Mouse (Mus musculus) ES-E14 (cell line): ENCODE results near the gene Cenpm. TPM values are rescaled to one million over a fixed set of nuclear protein-coding genes. Genes with fewer than 3 reads are reported as not detected.

Source experiments
- DNase-seq: peaks from one replicate; pipeline ENCODE4 v3.0.0-alpha.2; 2013; ENCODE audit warnings: low read depth, low spot score
- H3K27ac ChIP-seq: 2 replicates; pipeline ENCODE4 v1.5.1; 2012; ENCODE audit warnings: low read depth, mild to moderate bottlenecking, low read length, moderate library complexity, mixed read lengths; ENCODE audit not compliant: poor library complexity, insufficient read depth, severe bottlenecking
- H3K36me3 ChIP-seq: 2 replicates; pipeline ENCODE4 v1.6.1; 2012; ENCODE audit warnings: mild to moderate bottlenecking, low read length, moderate library complexity, mixed read lengths; ENCODE audit not compliant: control insufficient read depth, poor library complexity, insufficient read depth, severe bottlenecking
- H3K4me1 ChIP-seq, 2 experiments: fragments of 150-350 bp in 1 of 2; sonication (generic) in 1 of 2; 2 replicates each; pipeline ENCODE4 v1.6.1; 2012; ENCODE audit warnings: low read length in 2 of 2, mild to moderate bottlenecking in 1 of 2, mixed read lengths in 1 of 2; ENCODE audit not compliant: control insufficient read depth in 2 of 2, insufficient read depth in 2 of 2, poor library complexity in 1 of 2
- H3K4me3 ChIP-seq, 2 experiments: fragments of 150-350 bp in 1 of 2; sonication (generic) in 1 of 2; 2 replicates each; pipeline ENCODE4 v1.5.1; 2012; ENCODE audit warnings: low read length in 2 of 2, low read depth in 1 of 2, mild to moderate bottlenecking in 1 of 2, mixed read lengths in 1 of 2; ENCODE audit not compliant: insufficient read depth in 1 of 2, poor library complexity in 1 of 2, severe bottlenecking in 1 of 2
- H3K9ac ChIP-seq: 2 replicates; pipeline ENCODE4 v1.6.1; 2012; ENCODE audit warnings: low read depth, mild to moderate bottlenecking, low read length, mixed read lengths; ENCODE audit not compliant: poor library complexity, insufficient read depth, severe bottlenecking
- H3K9me3 ChIP-seq: fragments of 150-350 bp; sonication (generic); 2 replicates; pipeline ENCODE4 v1.6.1; 2012; ENCODE audit warnings: low read depth, mild to moderate bottlenecking, low read length; ENCODE audit not compliant: control insufficient read depth, insufficient read depth
- CHD2 ChIP-seq: IDR thresholded peaks from 2 replicates; pipeline ENCODE4 v1.6.1; 2014; ENCODE audit warnings: mild to moderate bottlenecking, low read depth, low read length, inconsistent platforms
- HCFC1 ChIP-seq: IDR thresholded peaks from 2 replicates; pipeline ENCODE4 v1.6.1; 2012; ENCODE audit warnings: low read length, inconsistent platforms, borderline replicate concordance; ENCODE audit not compliant: insufficient read depth
- MAFK ChIP-seq: IDR thresholded peaks from 2 replicates; pipeline ENCODE4 v1.6.1; 2014; ENCODE audit warnings: mild to moderate bottlenecking, low read depth, low read length, inconsistent platforms; ENCODE audit not compliant: insufficient read depth
- ZC3H11A ChIP-seq: IDR thresholded peaks from 2 replicates; pipeline ENCODE4 v1.6.1; 2012; ENCODE audit warnings: low read depth, mild to moderate bottlenecking, inconsistent platforms, low read length, borderline replicate concordance
- ZNF384 ChIP-seq: IDR thresholded peaks from 2 replicates; pipeline ENCODE4 v1.6.1; 2012; ENCODE audit warnings: low read depth, low read length, inconsistent platforms
- in situ Hi-C, 2 experiments: fragments of 600-800 bp; cut with MboI; formaldehyde crosslinking; loops; one replicate each; pipeline ENCODE4 v1.15.1; 2025; ENCODE audit warnings: low sequenced_read_pairs in 2 of 2, inconsistent platforms in 1 of 2; ENCODE audit not compliant: unreplicated experiment in 2 of 2
- total RNA-seq: library from RNA; depleted of rRNA; stranded (reverse); fragments of 300-350 nt; gene quantifications from 2 replicates; pipeline ENCODE4 v1.2.3, GENCODE M21; 2012

Gene Cenpm
- total RNA-seq, 1 experiment = 80.0 TPM

GRCm38 (mm10) chr15:82203090-82203489 lies 41.5 kb downstream of the Cenpm start:
- Histone ChIP-seq H3K27ac (no peak overlapping the region), H3K9ac (no peak overlapping the region), H3K9me3 (no peaks in the 10 kb centered on the region), H3K36me3 (peaks cover 56% of the 10 kb centered on the region), H3K4me3 (no peak overlapping the region), H3K4me1 (peaks cover 0 to 14% of the 10 kb centered on the region in 2 experiments; a peak in 3 of 4 replicates)
- TF ChIP-seq CHD2 (no peak), ZNF384 (no peak), ZC3H11A (no peak)
- no peak for DNase-seq
- in situ Hi-C loops = no loop called here

DNA sequence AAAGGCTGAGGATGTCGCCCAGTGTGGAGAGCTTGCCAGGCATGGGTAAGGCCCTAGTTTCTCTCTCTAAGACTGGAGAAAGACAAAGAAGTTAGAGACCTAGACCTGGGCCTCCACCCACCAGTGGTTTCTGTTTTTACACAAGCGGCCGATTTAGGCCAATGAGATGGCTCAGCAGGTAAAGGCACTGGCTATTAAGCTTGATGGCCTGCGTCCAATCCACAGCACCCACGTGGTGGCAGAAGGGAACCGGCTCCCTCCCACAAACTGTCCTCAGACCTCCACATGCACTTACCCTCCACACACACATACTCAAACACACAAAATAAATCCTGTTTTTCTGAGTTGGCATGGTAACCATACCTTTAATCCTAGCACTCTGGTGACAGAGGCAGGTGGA lies 42.5 kb downstream of the Cenpm start:
- TF ChIP-seq ZNF384 = no peak
- no peak for TF ChIP-seq MAFK
- TF ChIP-seq CHD2 = no peak
- no peak for TF ChIP-seq HCFC1
- no peak for TF ChIP-seq ZC3H11A
- no peaks in the 10 kb centered on the region for H3K9me3 ChIP-seq
- H3K36me3 ChIP-seq = peaks cover 66% of the 10 kb centered on the region
- H3K27ac ChIP-seq = no peak overlapping the region
- H3K9ac ChIP-seq = no peak overlapping the region
- H3K4me1 ChIP-seq = peaks cover 0 to 8% of the 10 kb centered on the region in 2 experiments; a peak in 3 of 4 replicates
- H3K4me3 ChIP-seq = no peak overlapping the region
- in situ Hi-C loops = no loop called here
- no peak for DNase-seq

GRCm38 (mm10) chr15:82199546-82199945 lies 45.0 kb downstream of the Cenpm start:
- TF ChIP-seq ZC3H11A (no peak), CHD2 (no peak), ZNF384 (no peak), HCFC1 (no peak), MAFK (no peak)
- Histone ChIP-seq H3K4me1 (peaks cover 0 to 2% of the 10 kb centered on the region in 2 experiments; a peak in 2 of 4 replicates), H3K27ac (no peak overlapping the region), H3K9me3 (no peaks in the 10 kb centered on the region), H3K36me3 (peaks cover 77% of the 10 kb centered on the region), H3K9ac (no peak overlapping the region), H3K4me3 (no peak overlapping the region)
- no peak for DNase-seq
- in situ Hi-C loops = no loop called here

GRCm38 (mm10) chr15:82198342-82198741 lies 46.2 kb downstream of the Cenpm start:
- peaks cover 78% of the 10 kb centered on the region for H3K36me3 ChIP-seq
- TF ChIP-seq MAFK (no peak), CHD2 (no peak), HCFC1 (no peak), ZNF384 (no peak), ZC3H11A (no peak)
- in situ Hi-C loops = no loop called here

DNA sequence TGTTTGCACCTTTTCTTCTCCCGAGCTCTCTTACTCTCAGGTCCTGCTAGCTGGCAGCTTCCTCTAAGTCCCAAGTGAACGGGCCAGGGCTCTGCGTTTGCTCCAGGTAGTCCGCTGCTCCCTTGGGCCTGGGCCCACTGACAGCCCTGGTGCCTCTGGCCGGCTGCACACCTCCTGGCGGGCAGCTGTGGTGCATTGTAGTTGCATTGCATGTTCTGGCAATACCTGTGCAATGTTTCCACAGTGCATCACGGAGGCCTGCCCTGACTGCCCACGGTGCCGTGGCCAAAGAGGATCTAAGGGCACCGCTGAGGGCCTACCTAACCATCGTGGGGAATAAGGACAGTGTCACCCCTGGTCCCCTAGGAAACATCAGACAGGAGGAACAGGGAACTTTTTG lies 46.6 kb downstream of the Cenpm start:
- H3K9me3 ChIP-seq = no peaks in the 10 kb centered on the region
- in situ Hi-C loops = no loop called here
- no peak overlapping the region for H3K4me3 ChIP-seq
- no peak for TF ChIP-seq ZC3H11A
- TF ChIP-seq ZNF384 = no peak
- no peak for TF ChIP-seq HCFC1
- no peak for TF ChIP-seq CHD2
- TF ChIP-seq MAFK = no peak
- peaks cover 78% of the 10 kb centered on the region for H3K36me3 ChIP-seq
- no peak overlapping the region for H3K27ac ChIP-seq
- no peak overlapping the region for H3K9ac ChIP-seq
- DNase-seq = no peak
- H3K4me1 ChIP-seq = peaks cover 0 to 2% of the 10 kb centered on the region in 2 experiments; a peak in 1 of 4 replicates

More at GRCm38 (mm10) chr15:82198342-82198741, 46.2 kb downstream of the Cenpm start:
- DNase-seq = no peak
- Histone ChIP-seq H3K27ac (no peak overlapping the region), H3K9me3 (no peaks in the 10 kb centered on the region), H3K4me1 (peaks cover 0 to 2% of the 10 kb centered on the region in 2 experiments; a peak in 1 of 4 replicates), H3K4me3 (no peak overlapping the region), H3K9ac (no peak overlapping the region)
